9 mouse cellular contexts compared by ENCODE assay signal in the genomic region with DNA sequence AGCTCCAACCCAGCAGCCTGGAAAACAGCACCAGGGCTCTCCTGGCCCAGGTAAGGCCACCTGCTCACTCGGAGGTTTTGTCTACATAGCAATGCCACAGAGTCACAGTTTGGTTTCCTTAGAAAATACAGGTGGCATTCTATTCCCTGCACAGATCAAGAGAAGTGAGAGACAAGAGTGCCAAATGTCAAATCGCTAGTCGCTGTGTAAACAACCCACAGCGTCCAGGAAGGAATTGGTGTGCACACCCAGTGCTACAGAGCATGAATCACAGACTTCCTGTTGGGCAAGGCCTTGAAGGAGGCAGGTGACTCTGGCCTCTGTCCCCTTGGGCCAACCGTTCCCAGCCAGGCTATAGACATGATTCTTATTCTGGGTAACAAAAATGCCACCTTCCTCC.
A peak's percentile ranks its signal among the peaks of the same experiment; 100 is the strongest.
DNase-seq lines count a peak whose midpoint lies in the region; ATAC-seq lines count a peak whose summit lies in the region.
"Had no signal": no experiment of that assay in that cellular context is flagged by ENCODE, and none has a peak within 500 bp of the region (broad histone marks: within the 10 kb centered on the region; RNA-seq: fewer than 3 reads in every experiment).

No protein-coding gene starts in this region.

- H3K4me1 ChIP-seq in brown adipose tissue, adult 24 weeks (ENCODE audit: control insufficient read depth, insufficient read depth, insufficient read length, low read length): peaks cover 25% of the 10 kb centered on the region
- peaks cover 29% of the 10 kb centered on the region for H3K4me1 ChIP-seq in intestine, embryonic 14.5 days (replicated peaks; ENCODE audit: control insufficient read depth, insufficient read depth, low read length)
- peaks cover 52% of the 10 kb centered on the region for H3K4me1 ChIP-seq in lung, embryonic 15.5 days
- no peaks in the 10 kb centered on the region for H3K4me1 ChIP-seq in forebrain, embryonic 16.5 days (replicated peaks; ENCODE audit: control insufficient read depth, insufficient read depth, low read length)
- H3K4me1 ChIP-seq in midbrain, embryonic 10.5 days: peaks cover 7% of the 10 kb centered on the region

- no peak overlapping the region for H3K9ac ChIP-seq in intestine, embryonic 14.5 days (ENCODE audit: low read length)
- no peak overlapping the region for H3K9ac ChIP-seq in lung, embryonic 15.5 days
- H3K9ac ChIP-seq in forebrain, embryonic 16.5 days (replicated peaks; ENCODE audit: low read depth, low read length): no peak overlapping the region

- no peaks in the 10 kb centered on the region for H3K36me3 ChIP-seq in intestine, embryonic 14.5 days (ENCODE audit: control insufficient read depth, insufficient read depth, low read length)
- no peaks in the 10 kb centered on the region for H3K36me3 ChIP-seq in lung, embryonic 15.5 days
- no peaks in the 10 kb centered on the region for H3K36me3 ChIP-seq in forebrain, embryonic 16.5 days (ENCODE audit: control insufficient read depth, insufficient read depth)
- no peaks in the 10 kb centered on the region for H3K36me3 ChIP-seq in midbrain, embryonic 10.5 days

- no peak overlapping the region for H3K4me3 ChIP-seq in brown adipose tissue, adult 24 weeks (ENCODE audit: insufficient read depth, low read depth, low read length)
- no peak overlapping the region for H3K4me3 ChIP-seq in intestine, embryonic 14.5 days (ENCODE audit: low read depth, low read length)
- no peak overlapping the region for H3K4me3 ChIP-seq in lung, embryonic 15.5 days
- H3K4me3 ChIP-seq in forebrain, embryonic 16.5 days (replicated peaks; ENCODE audit: low read length): no peak overlapping the region
- no peak overlapping the region for H3K4me3 ChIP-seq in midbrain, embryonic 10.5 days

- peak; percentile 50 to 76 for DNase-seq in adrenal gland, adult (ENCODE audit: inconsistent age in 2 of 2, low spot score in 1 of 2)
- DNase-seq in adrenal gland, postnatal 4 days (ENCODE audit: low spot score in 2 of 2): no peak
- no peak for DNase-seq in intestine, embryonic 14.5 days (ENCODE audit: low spot score)
- DNase-seq in midbrain, embryonic 10.5 days (ENCODE audit: low spot score): no peak
- DNase-seq in layer of hippocampus, adult 9-11 months: no peak
- DNase-seq: retina, postnatal 1 day had no signal

- peak overlapping the region; percentile 83 for H3K27ac ChIP-seq in brown adipose tissue, adult 24 weeks (replicated peaks; ENCODE audit: low read depth, low read length)
- H3K27ac ChIP-seq in intestine, embryonic 14.5 days (ENCODE audit: low read depth): peak overlapping the region; percentile 22; the same call in 1 of the 2 replicates
- H3K27ac ChIP-seq in lung, embryonic 15.5 days: peak overlapping the region; percentile 82
- no peak overlapping the region for H3K27ac ChIP-seq in forebrain, embryonic 16.5 days (ENCODE audit: low read length)
- no peak overlapping the region for H3K27ac ChIP-seq in midbrain, embryonic 10.5 days (replicated peaks)

- no peak overlapping the region for H3K4me2 ChIP-seq in intestine, embryonic 14.5 days (ENCODE audit: low read length)
- no peak overlapping the region for H3K4me2 ChIP-seq in lung, embryonic 15.5 days
- no peak overlapping the region for H3K4me2 ChIP-seq in forebrain, embryonic 16.5 days (ENCODE audit: low read length)

- 36% methylated on average over 5 of the region's 5 CpGs for WGBS in intestine, embryonic 14.5 days
- 22% methylated on average over 5 of the region's 5 CpGs for WGBS in lung, embryonic 15.5 days
- 73% methylated on average over 5 of the region's 5 CpGs for WGBS in forebrain, embryonic 16.5 days
- WGBS in midbrain, embryonic 10.5 days: 66% methylated on average over 5 of the region's 5 CpGs

- ATAC-seq in intestine, embryonic 14.5 days (replicated peaks; ENCODE audit: low FRiP score, low TSS enrichment, low read depth): no peak
- ATAC-seq in lung, embryonic 15.5 days (ENCODE audit: borderline replicate concordance, extremely low read depth, low FRiP score, low TSS enrichment): peak; percentile 65
- no peak for ATAC-seq in forebrain, embryonic 16.5 days

- H3K9me3 ChIP-seq in intestine, embryonic 14.5 days (ENCODE audit: control insufficient read depth, low read length): no peaks in the 10 kb centered on the region
- no peaks in the 10 kb centered on the region for H3K9me3 ChIP-seq in lung, embryonic 15.5 days
- H3K9me3 ChIP-seq in forebrain, embryonic 16.5 days (ENCODE audit: control insufficient read depth, low read length): no peaks in the 10 kb centered on the region
- no peaks in the 10 kb centered on the region for H3K9me3 ChIP-seq in midbrain, embryonic 10.5 days (replicated peaks)

- no peaks in the 10 kb centered on the region for H3K27me3 ChIP-seq in intestine, embryonic 14.5 days (replicated peaks; ENCODE audit: control insufficient read depth, insufficient read depth, low read length)
- H3K27me3 ChIP-seq in lung, embryonic 15.5 days: no peaks in the 10 kb centered on the region
- H3K27me3 ChIP-seq in forebrain, embryonic 16.5 days (replicated peaks; ENCODE audit: control insufficient read depth, insufficient read depth, low read length): no peaks in the 10 kb centered on the region; the same call in 1 of the 2 replicates
- H3K27me3 ChIP-seq in midbrain, embryonic 10.5 days (ENCODE audit: low read depth, poor library complexity, severe bottlenecking): no peaks in the 10 kb centered on the region

Comparison
In these comparisons a context has a peak if more than half of its experiments do, and no peak if none do; other contexts are left out.
1. DNase-seq: peak in adrenal gland, adult (2 of 2); none in adrenal gland, postnatal 4 days (0 of 2), intestine, embryonic 14.5 days (single experiment), midbrain, embryonic 10.5 days (single experiment) and layer of hippocampus, adult 9-11 months (single experiment).
2. H3K27ac ChIP-seq: peak in brown adipose tissue, adult 24 weeks (single experiment), intestine, embryonic 14.5 days (single experiment) and lung, embryonic 15.5 days (single experiment); none in forebrain, embryonic 16.5 days (single experiment) and midbrain, embryonic 10.5 days (single experiment).